Comparison of ENCODE assay signal across 17 mouse cellular contexts in genomic region chr15:27282279-27282678, GRCm38 (mm10).
DNase-seq lines count a peak whose midpoint lies in the region; ATAC-seq and TF ChIP-seq lines count a peak whose summit lies in the region.
"Had no signal": no experiment of that assay in that cellular context is flagged by ENCODE, and none has a peak within 500 bp of the region (broad histone marks: within the 10 kb centered on the region; RNA-seq: fewer than 3 reads in every experiment).

No protein-coding gene starts in this region.

- no peaks in the 10 kb centered on the region for H3K27me3 ChIP-seq in liver, embryonic 14.5 days (ENCODE audit: control insufficient read depth, insufficient read depth, low read length)
- H3K27me3 ChIP-seq in liver, embryonic 11.5 days (replicated peaks; ENCODE audit: control insufficient read depth, insufficient read depth, low read length), result no peaks in the 10 kb centered on the region
- no peaks in the 10 kb centered on the region for H3K27me3 ChIP-seq in E14TG2a.4 (ENCODE audit: insufficient read depth, low read length)
- H3K27me3 ChIP-seq in intestine, embryonic 16.5 days (replicated peaks; ENCODE audit: control insufficient read depth, insufficient read depth, low read length), result no peaks in the 10 kb centered on the region
- H3K27me3 ChIP-seq: lung, embryonic 15.5 days; megakaryocyte, embryonic 14.5 days had no signal

- WGBS in liver, embryonic 14.5 days (ENCODE audit: insufficient replicate concordance), result 65% methylated on average over 1 of the region's 1 CpGs
- 81% methylated on average over 1 of the region's 1 CpGs for WGBS in liver, embryonic 11.5 days
- WGBS in intestine, embryonic 16.5 days, result 86% methylated on average over 1 of the region's 1 CpGs

- no peaks in the 10 kb centered on the region; the same call in 1 of the 2 replicates for H3K9me3 ChIP-seq in liver, embryonic 14.5 days (ENCODE audit: control insufficient read depth, low read length)
- no peaks in the 10 kb centered on the region; the same call in 1 of the 2 replicates for H3K9me3 ChIP-seq in liver, embryonic 11.5 days (ENCODE audit: control insufficient read depth, low read length)
- peaks cover 69% of the 10 kb centered on the region for H3K9me3 ChIP-seq in E14TG2a.4 (ENCODE audit: low read length)
- no peaks in the 10 kb centered on the region for H3K9me3 ChIP-seq in intestine, embryonic 16.5 days (ENCODE audit: control insufficient read depth, low read length)
- H3K9me3 ChIP-seq: limb, embryonic 10.5 days; lung, embryonic 15.5 days had no signal

- no peak for ATAC-seq in CD4-positive, CD25-positive, alpha-beta regulatory T cell, adult 4 months
- ATAC-seq in liver, embryonic 14.5 days (ENCODE audit: insufficient read depth), result no peak
- ATAC-seq in liver, embryonic 11.5 days (replicated peaks; ENCODE audit: low FRiP score), result no peak
- no peak for ATAC-seq in intestine, embryonic 16.5 days

- TF ChIP-seq EP300 in liver, embryonic 14.5 days (IDR thresholded peaks at IDR 0.05; ENCODE audit: low read depth), result no peak

- no peak overlapping the region for H3K4me2 ChIP-seq in liver, embryonic 14.5 days (ENCODE audit: low read depth)
- no peak overlapping the region for H3K4me2 ChIP-seq in liver, embryonic 11.5 days
- H3K4me2 ChIP-seq in intestine, embryonic 16.5 days (ENCODE audit: low read depth, low read length), result no peak overlapping the region
- H3K4me2 ChIP-seq: lung, embryonic 15.5 days had no signal

- intact Hi-C loops in left cerebral cortex, postnatal 4 days (cut with DNase I), result no loop called here

- H3K4me3 ChIP-seq in liver, embryonic 14.5 days (ENCODE audit: insufficient read depth in 1 of 2, low read depth in 2 of 2, low read length in 2 of 2), result no peak overlapping the region
- no peak overlapping the region for H3K4me3 ChIP-seq in liver, embryonic 11.5 days (ENCODE audit: low read depth, low read length)
- no peak overlapping the region for H3K4me3 ChIP-seq in E14TG2a.4 (replicated peaks; ENCODE audit: low read length)
- no peak overlapping the region for H3K4me3 ChIP-seq in intestine, embryonic 16.5 days (ENCODE audit: low read length)
- H3K4me3 ChIP-seq: limb, embryonic 10.5 days; lung, embryonic 15.5 days had no signal

- H3K4me1 ChIP-seq in liver, embryonic 14.5 days (replicated peaks; ENCODE audit: control insufficient read depth in 2 of 2, insufficient read depth in 2 of 2, low read length in 1 of 2), result no peaks in the 10 kb centered on the region
- H3K4me1 ChIP-seq in liver, embryonic 11.5 days (replicated peaks; ENCODE audit: control insufficient read depth, insufficient read depth, low read length), result no peaks in the 10 kb centered on the region
- no peaks in the 10 kb centered on the region for H3K4me1 ChIP-seq in E14TG2a.4 (replicated peaks; ENCODE audit: low read depth, low read length)
- no peaks in the 10 kb centered on the region for H3K4me1 ChIP-seq in intestine, embryonic 16.5 days (ENCODE audit: control insufficient read depth, insufficient read depth, low read length)
- H3K4me1 ChIP-seq: limb, embryonic 10.5 days; lung, embryonic 15.5 days; megakaryocyte, embryonic 14.5 days had no signal

- no peak overlapping the region for H3K27ac ChIP-seq in liver, embryonic 14.5 days
- no peak overlapping the region for H3K27ac ChIP-seq in liver, embryonic 11.5 days (ENCODE audit: low read depth, low read length)
- H3K27ac ChIP-seq in intestine, embryonic 16.5 days (ENCODE audit: low read length), result no peak overlapping the region
- H3K27ac ChIP-seq: limb, embryonic 10.5 days; lung, embryonic 15.5 days had no signal

- H3K36me3 ChIP-seq in liver, embryonic 14.5 days (replicated peaks; ENCODE audit: control insufficient read depth, insufficient read depth, low read depth), result no peaks in the 10 kb centered on the region
- no peaks in the 10 kb centered on the region for H3K36me3 ChIP-seq in liver, embryonic 11.5 days (ENCODE audit: control insufficient read depth, insufficient read depth, low read length)
- no peaks in the 10 kb centered on the region for H3K36me3 ChIP-seq in E14TG2a.4 (ENCODE audit: insufficient read depth, low read length)
- no peaks in the 10 kb centered on the region for H3K36me3 ChIP-seq in intestine, embryonic 16.5 days (ENCODE audit: control insufficient read depth, insufficient read depth, low read length)
- H3K36me3 ChIP-seq: limb, embryonic 10.5 days; lung, embryonic 15.5 days had no signal

- H3K9ac ChIP-seq in liver, embryonic 14.5 days (replicated peaks), result no peak overlapping the region
- H3K9ac ChIP-seq in liver, embryonic 11.5 days (ENCODE audit: low read depth, low read length), result no peak overlapping the region
- no peak overlapping the region for H3K9ac ChIP-seq in intestine, embryonic 16.5 days (ENCODE audit: low read depth, low read length)
- H3K9ac ChIP-seq: lung, embryonic 15.5 days had no signal

- TF ChIP-seq CTCF in liver, embryonic 14.5 days (IDR thresholded peaks at IDR 0.05; ENCODE audit: low read depth), result peak; percentile 62
- peak; percentile 56 for TF ChIP-seq CTCF in E14TG2a.4 (conservative IDR thresholded peaks at IDR 0.05; ENCODE audit: low read length)

- DNase-seq in CD4-positive, CD25-positive, alpha-beta regulatory T cell, adult 2 months (ENCODE audit: low read depth, low spot score), result peak; percentile 4
- DNase-seq in liver, embryonic 14.5 days (ENCODE audit: low read depth in 3 of 3, low spot score in 3 of 3), result no peak
- no peak for DNase-seq in liver, embryonic 11.5 days (ENCODE audit: low spot score)
- DNase-seq in induced T-regulatory cell, adult 2 months (ENCODE audit: low read depth), result peak; percentile 18
- no peak for DNase-seq in left cerebral cortex, postnatal 4 days
- DNase-seq: adrenal gland, adult 2 months; cerebellum, postnatal 10 days; heart, adult 11 months; kidney, postnatal 10 days; right cerebral cortex, adult 18-20 months; thymus, adult 18-20 months had no signal

Comparison
In these comparisons a context has a peak if more than half of its experiments do, and no peak if none do; other contexts are left out.
1. DNase-seq: peak in CD4-positive, CD25-positive, alpha-beta regulatory T cell, adult 2 months (single experiment) and induced T-regulatory cell, adult 2 months (single experiment); none in liver, embryonic 14.5 days (0 of 3), liver, embryonic 11.5 days (single experiment) and left cerebral cortex, postnatal 4 days (single experiment).